Mouse (Mus musculus): ENCODE data around the gene Ice1.
A peak's percentile ranks its signal among the peaks of the same experiment; 100 is the strongest.

GRCm38 (mm10) chr13:70643408-70644082 is 6.1 kb upstream of the Ice1 start:
- TF ChIP-seq CTCF (IDR thresholded peaks at IDR 0.05) (peak; percentile 93), EP300 (IDR thresholded peaks at IDR 0.05) (no peak)
